Mouse (Mus musculus) bone marrow, adult 2 months (tissue): Measurements from ENCODE around the gene Zfp423. TPM values are rescaled to one million over a fixed set of nuclear protein-coding genes. Genes with fewer than 3 reads are reported as not detected.

ENCODE experiments used
- H3K27ac ChIP-seq: fragments of 200-500 bp; 2 replicates; pipeline ENCODE4 v1.5.1; 2012; ENCODE audit warnings: low read depth, mild to moderate bottlenecking, control low read depth, inconsistent platforms, low read length; ENCODE audit not compliant: control insufficient read depth, poor library complexity, insufficient read depth
- H3K4me1 ChIP-seq: fragments of 200-500 bp; 2 replicates; pipeline ENCODE4 v1.6.1; 2011; ENCODE audit warnings: low read length; ENCODE audit not compliant: control insufficient read depth, insufficient read depth
- H3K4me3 ChIP-seq: fragments of 200-500 bp; replicated peaks from 2 replicates; pipeline ENCODE3; 2011; ENCODE audit warnings: mild to moderate bottlenecking, low read depth, low read length, control low read depth; ENCODE audit not compliant: control insufficient read depth
- CTCF ChIP-seq: fragments of 200-500 bp; IDR thresholded peaks from 2 replicates; pipeline ENCODE4 v1.5.1; 2011; ENCODE audit warnings: low read length, control low read depth; ENCODE audit not compliant: control insufficient read depth, insufficient read depth
- POLR2A ChIP-seq: fragments of 200-500 bp; IDR thresholded peaks from 2 replicates; pipeline ENCODE4 v1.6.1; 2011; ENCODE audit warnings: low read depth, mild to moderate bottlenecking, control low read depth, low read length, borderline replicate concordance; ENCODE audit not compliant: control insufficient read depth
- WGBS: fragments of 180-500 bp; shearing (Covaris S2); methylation state at CpG from one replicate; pipeline ENCODE4 v1.1.7; 2018; 5-methylcytosine and 5-hydroxymethylcytosine counted together
- polyA plus RNA-seq: library from polyadenylated mRNA; stranded (reverse); fragments of >200 nt; gene quantifications from 2 replicates; pipeline ENCODE4 v1.2.4, GENCODE M21; 2011; ENCODE audit warnings: low replicate concordance; ENCODE audit not compliant: missing spikeins, insufficient read depth, insufficient read length

Zfp423 gene
- polyA plus RNA-seq, 1 experiment = 1.8 TPM

DNA sequence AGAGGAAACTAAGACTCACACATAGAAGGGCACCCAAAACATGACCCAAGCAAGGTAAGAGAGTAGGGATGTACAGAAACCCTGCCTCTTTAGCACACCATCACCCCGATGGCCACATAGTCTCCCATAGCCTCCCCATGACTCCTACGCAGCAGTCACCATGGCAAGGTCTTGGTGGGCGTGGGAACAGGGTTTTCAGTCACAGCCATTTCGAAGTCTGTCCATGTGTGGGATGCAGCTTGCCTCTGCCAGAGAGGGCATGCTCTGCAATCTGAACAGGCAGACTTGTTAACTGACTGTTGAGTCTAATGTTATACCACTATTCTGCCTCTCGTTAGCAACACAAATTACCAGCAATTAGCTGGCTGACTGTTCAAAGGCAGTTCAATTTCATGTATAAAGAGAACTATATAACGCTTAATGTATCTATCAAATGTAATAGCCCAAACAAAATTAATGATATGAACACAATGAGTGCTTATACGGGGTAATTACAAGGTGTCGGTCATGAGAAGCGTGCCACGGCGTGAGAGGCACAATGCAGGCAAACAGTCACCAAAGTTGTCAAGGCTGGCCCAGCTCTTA lies 218.4 kb downstream of the Zfp423 start:
- Histone ChIP-seq H3K4me3 (no peak overlapping the region), H3K4me1 (no peaks in the 10 kb centered on the region), H3K27ac (no peak overlapping the region)
- TF ChIP-seq POLR2A (no peak), CTCF (no peak)
- 88% methylated on average over 11 of the region's 11 CpGs for WGBS

GRCm38 (mm10) chr8:87737900-87738299 lies 221.5 kb downstream of the Zfp423 start:
- no peaks in the 10 kb centered on the region for H3K4me1 ChIP-seq
- TF ChIP-seq POLR2A = no peak
- no peak for TF ChIP-seq CTCF
- no peak overlapping the region for H3K27ac ChIP-seq
- no peak overlapping the region for H3K4me3 ChIP-seq
- 80% methylated on average over 11 of the region's 11 CpGs for WGBS

DNA sequence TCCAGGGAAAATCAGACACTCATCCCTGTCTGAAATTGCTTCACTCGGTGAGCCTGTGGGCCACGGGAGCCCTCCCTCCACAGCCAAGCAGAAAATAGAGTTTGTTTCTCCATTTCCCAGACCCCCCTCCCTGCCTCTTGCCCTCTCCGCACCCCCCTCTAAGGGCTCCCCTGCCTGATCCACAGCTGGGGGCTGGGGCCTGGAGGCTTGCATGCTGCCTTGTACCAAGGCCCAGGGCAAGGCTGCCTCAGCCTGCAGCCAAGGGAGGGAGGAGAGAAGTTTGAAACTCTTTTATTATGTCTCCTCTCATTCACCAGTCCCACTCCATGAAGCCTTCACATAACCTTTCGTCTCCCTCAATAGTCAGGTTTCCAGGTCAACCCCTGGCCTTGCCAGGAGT lies 224.5 kb downstream of the Zfp423 start:
- Histone ChIP-seq H3K27ac (no peak overlapping the region), H3K4me3 (no peak overlapping the region), H3K4me1 (no peaks in the 10 kb centered on the region)
- no peak for TF ChIP-seq POLR2A
- no peak for TF ChIP-seq CTCF
- 78% methylated on average over 4 of the region's 4 CpGs for WGBS

DNA sequence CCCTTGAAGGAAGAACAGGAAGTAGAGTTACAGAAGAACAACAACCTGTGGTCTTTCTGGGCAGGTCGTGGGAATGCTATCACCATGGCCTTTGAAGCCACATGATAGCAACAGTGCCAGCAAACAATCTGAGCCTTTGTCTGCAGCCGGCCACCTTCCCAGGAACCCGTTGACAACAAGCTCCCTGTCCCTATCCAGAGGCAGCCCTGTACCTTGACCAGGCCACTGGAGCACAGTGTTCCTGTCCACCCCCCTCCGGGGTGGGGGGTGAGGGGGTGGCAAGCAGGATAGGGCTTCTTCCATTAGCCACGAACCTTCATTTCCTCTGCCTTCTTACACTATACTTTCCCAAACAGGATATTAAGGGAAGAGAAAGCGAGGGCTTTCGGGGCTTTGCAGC lies 224.9 kb downstream of the Zfp423 start:
- no peak overlapping the region for H3K4me3 ChIP-seq
- H3K27ac ChIP-seq = no peak overlapping the region
- TF ChIP-seq CTCF = no peak
- 47% methylated on average over 7 of the region's 7 CpGs for WGBS
- no peaks in the 10 kb centered on the region for H3K4me1 ChIP-seq

DNA sequence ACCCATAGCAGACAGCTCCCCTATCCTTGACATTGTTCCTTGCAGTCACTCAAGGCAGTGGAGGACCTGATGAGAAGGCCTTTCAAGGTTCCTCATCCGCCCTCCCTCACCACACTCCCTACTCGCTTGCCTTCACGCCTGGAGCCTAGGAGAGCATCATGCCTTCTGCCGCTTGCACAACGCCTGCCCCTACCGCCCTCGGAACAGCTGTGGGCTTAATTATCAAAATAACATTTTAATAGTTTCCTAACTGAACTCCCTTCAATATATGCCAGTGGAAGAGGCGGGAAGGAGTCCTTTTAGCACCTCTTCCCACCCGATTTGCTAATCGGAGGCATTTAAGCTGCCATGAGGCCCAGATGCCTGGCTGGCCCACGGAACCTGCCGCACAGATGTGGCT lies 228.3 kb downstream of the Zfp423 start:
- 86% methylated on average over 12 of the region's 12 CpGs for WGBS
- Histone ChIP-seq H3K27ac (no peak overlapping the region), H3K4me1 (no peaks in the 10 kb centered on the region), H3K4me3 (no peak overlapping the region)
- no peak for TF ChIP-seq CTCF
- TF ChIP-seq POLR2A = no peak

DNA sequence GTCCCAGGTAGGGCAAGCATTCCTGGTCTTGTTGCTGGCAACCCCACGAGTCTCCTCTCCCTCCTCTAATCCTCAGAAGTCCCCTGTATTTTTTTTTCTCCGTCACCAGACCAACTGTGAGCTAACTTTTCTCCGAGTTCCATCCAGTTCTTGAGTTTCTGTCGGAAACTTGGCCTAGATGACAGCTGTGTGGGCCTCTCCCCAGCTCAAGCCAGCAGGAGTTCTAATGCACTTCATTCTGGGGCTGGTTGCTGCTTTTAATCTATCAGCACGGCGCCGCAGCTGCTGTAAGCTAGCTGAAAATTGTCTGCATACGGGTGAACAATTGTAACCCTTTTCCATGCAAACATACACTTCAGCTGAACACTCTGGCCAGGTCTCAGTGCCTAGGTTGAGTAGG lies 236.4 kb downstream of the Zfp423 start:
- TF ChIP-seq POLR2A = no peak
- no peak for TF ChIP-seq CTCF
- Histone ChIP-seq H3K4me3 (no peak overlapping the region), H3K4me1 (no peaks in the 10 kb centered on the region), H3K27ac (no peak overlapping the region)
- 81% methylated on average over 8 of the region's 8 CpGs for WGBS

DNA sequence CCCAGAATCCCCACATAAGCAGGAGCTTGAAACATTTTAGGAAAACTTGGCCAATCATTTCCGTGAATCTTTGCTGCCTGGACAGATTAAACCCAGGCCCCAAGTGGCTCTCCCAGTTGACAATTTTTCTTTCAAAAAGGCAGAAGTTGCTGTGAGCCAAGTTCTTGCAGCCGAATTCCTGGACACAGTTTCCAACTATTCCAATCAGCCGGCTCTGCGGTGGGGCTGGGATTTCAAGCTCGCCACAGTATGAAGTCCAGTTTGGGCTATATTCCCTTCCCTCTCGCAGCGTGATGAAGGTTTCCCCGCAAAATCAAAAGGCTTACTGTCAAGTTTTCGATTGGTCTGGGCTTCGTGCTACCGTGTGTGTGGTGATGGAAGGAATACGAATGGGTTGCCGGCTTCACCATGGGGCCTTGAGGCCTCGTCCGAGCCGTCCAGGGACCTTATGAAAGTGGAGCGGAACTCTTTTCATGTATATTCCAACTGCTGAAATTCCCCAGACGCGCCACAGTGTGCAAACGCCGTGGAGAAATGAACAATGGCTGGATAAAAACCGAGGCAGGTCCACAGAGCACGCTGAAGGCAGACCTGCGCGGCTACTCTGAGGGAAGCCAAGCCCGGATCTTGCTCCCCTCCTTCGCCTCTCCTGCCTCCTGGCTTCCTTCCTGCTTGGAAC lies 240.1 kb downstream of the Zfp423 start:
- WGBS = 60% methylated on average over 27 of the region's 27 CpGs
- Histone ChIP-seq H3K27ac (no peak overlapping the region), H3K4me1 (no peaks in the 10 kb centered on the region), H3K4me3 (no peak overlapping the region)
- TF ChIP-seq POLR2A (no peak), CTCF (no peak)

- Histone ChIP-seq H3K4me1 (no peaks in the 10 kb centered on the region), H3K27ac (no peak overlapping the region), H3K4me3 (no peak overlapping the region)
- 78% methylated on average over 5 of the region's 5 CpGs for WGBS
- TF ChIP-seq POLR2A = no peak
- no peak for TF ChIP-seq CTCF
Measured at GRCm38 (mm10) chr8:87717445-87717844, 241.9 kb downstream of the Zfp423 start.

DNA sequence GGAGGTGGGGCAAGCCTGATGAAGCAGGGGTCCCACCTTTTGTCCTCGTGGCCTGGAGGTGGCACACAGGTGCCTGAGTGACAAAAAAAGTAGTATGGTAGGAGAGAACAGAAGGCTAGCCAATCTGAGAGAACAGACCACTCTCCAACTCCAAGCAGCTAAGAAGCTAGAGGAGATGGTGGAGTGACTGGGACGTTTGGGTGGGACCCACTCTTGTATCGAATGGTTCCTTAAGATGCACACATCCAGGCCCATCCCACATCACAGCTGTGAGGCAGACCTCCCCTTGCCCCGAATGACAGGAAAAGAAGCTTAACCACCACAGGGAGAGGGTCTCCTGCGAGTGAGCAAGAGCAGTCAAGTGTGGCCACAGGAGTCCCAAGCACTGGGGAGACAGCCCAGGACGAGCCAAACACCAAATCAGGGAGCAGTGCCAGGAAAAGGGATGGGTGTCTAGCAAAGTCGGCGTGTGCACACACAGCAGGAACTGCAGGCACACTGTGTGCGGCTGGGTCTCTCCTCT lies 242.6 kb downstream of the Zfp423 start:
- no peak overlapping the region for H3K4me3 ChIP-seq
- no peak overlapping the region for H3K27ac ChIP-seq
- 63% methylated on average over 9 of the region's 9 CpGs for WGBS
- no peaks in the 10 kb centered on the region for H3K4me1 ChIP-seq
- no peak for TF ChIP-seq CTCF
- no peak for TF ChIP-seq POLR2A
